Mouse (Mus musculus): ENCODE measurements around the gene Zcchc17.

- TF ChIP-seq CTCF (IDR thresholded peaks at IDR 0.05; ENCODE audit: extremely low read depth, insufficient read length, insufficient replicate concordance, low read depth, low read length) = no peak
- no peak for TF ChIP-seq POLR2A (IDR thresholded peaks at IDR 0.05; ENCODE audit: low read depth, low read length)
Measured at GRCm38 (mm10) chr4:130289824-130290223, 69.9 kb downstream of the Zcchc17 start.

All from small intestine, adult 2 months (tissue).